Mouse (Mus musculus): ENCODE measurements around the gene Dram1. TPM values are rescaled to one million over a fixed set of nuclear protein-coding genes. Genes with fewer than 3 reads are reported as not detected.

Gene Dram1
- polyA plus RNA-seq, 1 experiment from 2014 or later, result 0.48 TPM

DNA sequence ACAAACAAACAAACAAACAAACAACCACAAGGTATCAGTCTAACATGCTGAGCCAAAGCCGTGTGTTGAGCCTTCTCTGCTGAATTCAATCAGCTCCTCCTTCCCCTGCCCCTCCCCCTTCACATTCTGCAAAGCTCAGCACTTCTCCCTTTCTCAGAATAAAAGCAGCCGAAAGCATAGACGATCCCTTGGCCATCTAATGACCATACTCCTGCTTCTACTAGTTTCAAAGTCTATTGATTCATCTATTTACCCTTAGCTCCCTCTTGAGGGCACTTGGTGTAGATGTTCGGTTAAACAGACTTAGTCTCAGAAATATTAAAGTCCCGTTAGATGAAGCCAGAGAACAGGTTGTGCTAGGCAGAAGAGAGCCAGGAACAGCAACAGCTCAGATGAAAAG, 48.2 kb downstream of the Dram1 start:
- Histone ChIP-seq H3K27me3 (ENCODE audit: control insufficient read depth, insufficient read depth, low read length) (no peaks in the 10 kb centered on the region), H3K4me3 (ENCODE audit: low read depth, low read length) (no peak overlapping the region), H3K27ac (replicated peaks; ENCODE audit: low read depth, low read length) (no peak overlapping the region), H3K36me3 (ENCODE audit: control insufficient read depth, insufficient read depth, low read length) (no peaks in the 10 kb centered on the region), H3K9me3 (ENCODE audit: control insufficient read depth, low read length) (no peaks in the 10 kb centered on the region), H3K4me1 (ENCODE audit: control insufficient read depth, insufficient read depth, low read length) (no peaks in the 10 kb centered on the region), H3K9ac (ENCODE audit: low read length) (no peak overlapping the region), H3K4me2 (ENCODE audit: low read depth, severe bottlenecking) (no peak overlapping the region)
- no peak for DNase-seq (ENCODE audit: low spot score)
- ATAC-seq (ENCODE audit: insufficient number of reproducible peaks, low FRiP score, low TSS enrichment, low read depth), result no peak
- 42% methylated on average over 5 of the region's 5 CpGs for WGBS

- 72% methylated on average over 4 of the region's 4 CpGs for WGBS
- no peak for DNase-seq (ENCODE audit: low spot score)
- ATAC-seq (ENCODE audit: insufficient number of reproducible peaks, low FRiP score, low TSS enrichment, low read depth), result no peak
- H3K27ac ChIP-seq (replicated peaks; ENCODE audit: low read depth, low read length), result no peak overlapping the region
- H3K4me3 ChIP-seq (ENCODE audit: low read depth, low read length), result no peak overlapping the region
- H3K4me2 ChIP-seq (ENCODE audit: low read depth, severe bottlenecking), result no peak overlapping the region
- H3K27me3 ChIP-seq (ENCODE audit: control insufficient read depth, insufficient read depth, low read length), result no peaks in the 10 kb centered on the region
- no peak overlapping the region for H3K9ac ChIP-seq (ENCODE audit: low read length)
- H3K4me1 ChIP-seq (ENCODE audit: control insufficient read depth, insufficient read depth, low read length), result no peaks in the 10 kb centered on the region
- H3K36me3 ChIP-seq (ENCODE audit: control insufficient read depth, insufficient read depth, low read length), result no peaks in the 10 kb centered on the region
- H3K9me3 ChIP-seq (ENCODE audit: control insufficient read depth, low read length), result no peaks in the 10 kb centered on the region
These were observed 50.8 kb downstream of the Dram1 start for GRCm38 (mm10) chr10:88328056-88328450.

DNA sequence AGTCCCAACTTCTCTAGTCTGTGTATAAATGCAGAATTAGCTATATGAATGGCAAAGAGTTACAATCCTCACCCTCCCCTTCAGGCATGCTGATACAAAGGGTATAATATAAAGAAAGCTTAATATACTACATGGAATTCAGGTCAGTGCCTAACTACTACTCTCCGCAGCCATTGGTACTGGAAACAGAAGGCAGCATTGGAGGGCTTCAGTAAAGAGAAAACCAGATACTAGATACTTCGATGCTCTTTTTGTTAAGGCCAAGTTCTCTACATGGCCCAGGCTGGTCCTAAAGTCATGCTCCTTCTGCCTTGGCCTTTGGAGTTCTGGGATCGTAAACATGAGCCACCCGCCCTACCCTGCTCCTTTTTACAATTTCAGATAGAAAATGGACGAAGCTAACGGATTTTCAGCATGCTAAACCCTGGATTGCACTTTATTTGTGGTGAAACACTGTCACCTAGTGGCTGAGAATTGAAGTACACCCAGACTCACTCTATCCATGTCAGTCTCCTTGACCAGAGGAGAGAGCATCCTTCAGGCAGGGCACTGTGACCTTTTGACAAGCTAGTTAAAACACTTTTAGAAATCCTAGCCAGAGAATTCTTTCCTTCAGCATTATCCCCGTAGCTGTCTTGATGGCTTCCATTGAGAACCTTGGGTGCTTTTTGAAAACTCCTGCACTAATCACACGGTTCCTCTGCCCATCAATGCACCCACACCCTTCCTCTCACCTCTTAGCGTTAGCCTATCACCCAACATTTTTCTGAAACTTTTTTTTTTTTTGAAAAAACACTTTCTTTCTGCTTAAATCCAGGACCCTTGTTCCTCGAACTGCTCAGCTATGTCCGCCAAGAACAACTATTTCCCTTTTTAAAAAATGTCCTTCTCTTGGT, 51.5 kb downstream of the Dram1 start:
- 50% methylated on average over 11 of the region's 11 CpGs for WGBS
- Histone ChIP-seq H3K9me3 (ENCODE audit: control insufficient read depth, low read length) (no peaks in the 10 kb centered on the region), H3K4me1 (ENCODE audit: control insufficient read depth, insufficient read depth, low read length) (no peaks in the 10 kb centered on the region), H3K4me2 (ENCODE audit: low read depth, severe bottlenecking) (no peak overlapping the region), H3K27ac (replicated peaks; ENCODE audit: low read depth, low read length) (no peak overlapping the region), H3K4me3 (ENCODE audit: low read depth, low read length) (no peak overlapping the region), H3K36me3 (ENCODE audit: control insufficient read depth, insufficient read depth, low read length) (no peaks in the 10 kb centered on the region), H3K27me3 (ENCODE audit: control insufficient read depth, insufficient read depth, low read length) (no peaks in the 10 kb centered on the region), H3K9ac (ENCODE audit: low read length) (no peak overlapping the region)
- ATAC-seq (ENCODE audit: insufficient number of reproducible peaks, low FRiP score, low TSS enrichment, low read depth) (peak; percentile 77), DNase-seq (ENCODE audit: low spot score) (peak; percentile 89)

- ATAC-seq (ENCODE audit: insufficient number of reproducible peaks, low FRiP score, low TSS enrichment, low read depth) (no peak), DNase-seq (ENCODE audit: low spot score) (no peak)
- Histone ChIP-seq H3K27me3 (ENCODE audit: control insufficient read depth, insufficient read depth, low read length) (no peaks in the 10 kb centered on the region), H3K27ac (replicated peaks; ENCODE audit: low read depth, low read length) (no peak overlapping the region), H3K4me3 (ENCODE audit: low read depth, low read length) (no peak overlapping the region), H3K9me3 (ENCODE audit: control insufficient read depth, low read length) (no peaks in the 10 kb centered on the region), H3K4me2 (ENCODE audit: low read depth, severe bottlenecking) (no peak overlapping the region), H3K4me1 (ENCODE audit: control insufficient read depth, insufficient read depth, low read length) (no peaks in the 10 kb centered on the region), H3K36me3 (ENCODE audit: control insufficient read depth, insufficient read depth, low read length) (no peaks in the 10 kb centered on the region), H3K9ac (ENCODE audit: low read length) (no peak overlapping the region)
- 83% methylated on average over 5 of the region's 5 CpGs for WGBS
These were observed 57.1 kb downstream of the Dram1 start for GRCm38 (mm10) chr10:88321739-88322138.

DNA sequence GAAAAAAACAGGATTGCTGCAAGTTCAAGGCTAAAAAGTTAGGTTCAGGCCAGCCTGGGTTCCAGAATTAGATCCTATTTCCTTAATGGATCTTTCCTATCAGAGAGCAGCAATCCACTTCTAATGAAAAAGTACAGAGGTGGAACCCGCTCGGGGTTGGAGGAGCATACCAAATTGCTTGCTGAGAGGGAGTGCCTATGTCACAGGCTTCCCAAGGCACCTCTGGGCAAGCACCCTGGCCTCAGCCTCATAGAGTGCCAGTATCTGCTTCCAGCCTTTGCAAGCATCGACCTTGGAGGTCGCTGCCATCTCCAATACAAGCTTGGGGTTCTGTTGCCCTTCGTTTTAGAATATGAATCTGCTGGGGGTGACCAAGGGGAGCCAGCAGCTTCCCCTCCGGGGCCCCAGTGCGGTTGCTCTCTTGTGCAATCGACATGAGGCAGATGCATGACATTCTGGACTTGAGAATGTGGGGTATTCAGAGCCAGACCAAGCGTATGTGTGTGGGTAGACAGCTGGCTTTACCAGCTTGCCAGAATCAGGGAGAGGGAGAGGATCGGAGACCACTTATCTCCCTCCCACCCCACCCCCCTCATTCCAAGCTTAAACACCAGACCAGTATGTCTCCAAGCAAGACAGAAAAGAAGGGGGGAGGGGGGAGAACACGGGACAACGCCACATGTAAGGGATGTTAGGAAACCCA, 58.0 kb downstream of the Dram1 start:
- ATAC-seq (ENCODE audit: insufficient number of reproducible peaks, low FRiP score, low TSS enrichment, low read depth) (no peak), DNase-seq (ENCODE audit: low spot score) (no peak)
- H3K27ac ChIP-seq (replicated peaks; ENCODE audit: low read depth, low read length), result no peak overlapping the region
- H3K4me1 ChIP-seq (ENCODE audit: control insufficient read depth, insufficient read depth, low read length), result no peaks in the 10 kb centered on the region
- no peaks in the 10 kb centered on the region for H3K36me3 ChIP-seq (ENCODE audit: control insufficient read depth, insufficient read depth, low read length)
- no peak overlapping the region for H3K9ac ChIP-seq (ENCODE audit: low read length)
- H3K4me2 ChIP-seq (ENCODE audit: low read depth, severe bottlenecking), result no peak overlapping the region
- no peaks in the 10 kb centered on the region for H3K27me3 ChIP-seq (ENCODE audit: control insufficient read depth, insufficient read depth, low read length)
- no peaks in the 10 kb centered on the region for H3K9me3 ChIP-seq (ENCODE audit: control insufficient read depth, low read length)
- H3K4me3 ChIP-seq (ENCODE audit: low read depth, low read length), result no peak overlapping the region
- WGBS, result 79% methylated on average over 12 of the region's 12 CpGs

DNA sequence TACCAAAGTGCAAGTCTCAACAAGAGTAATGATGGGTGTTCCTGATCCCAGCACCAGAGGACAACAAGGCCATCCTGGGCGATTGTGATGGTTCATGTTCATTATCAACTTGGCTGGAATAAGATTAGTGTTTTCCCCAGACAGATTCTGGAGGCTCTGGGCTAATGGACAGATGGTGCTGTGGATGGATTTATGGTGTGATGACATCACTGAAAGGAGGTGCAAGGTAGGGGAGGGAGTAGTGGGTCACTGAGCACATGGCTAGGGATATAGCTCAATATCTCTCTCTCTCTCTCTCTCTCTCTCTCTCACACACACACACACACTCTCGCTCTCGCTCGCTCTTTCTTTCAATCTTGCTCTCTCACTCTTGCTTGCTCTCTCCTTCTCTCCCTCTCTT, 60.7 kb downstream of the Dram1 start:
- Histone ChIP-seq H3K36me3 (ENCODE audit: control insufficient read depth, insufficient read depth, low read length) (no peaks in the 10 kb centered on the region), H3K27me3 (ENCODE audit: control insufficient read depth, insufficient read depth, low read length) (no peaks in the 10 kb centered on the region), H3K9me3 (ENCODE audit: control insufficient read depth, low read length) (no peaks in the 10 kb centered on the region), H3K4me3 (ENCODE audit: low read depth, low read length) (no peak overlapping the region), H3K4me2 (ENCODE audit: low read depth, severe bottlenecking) (no peak overlapping the region), H3K4me1 (ENCODE audit: control insufficient read depth, insufficient read depth, low read length) (no peaks in the 10 kb centered on the region), H3K9ac (ENCODE audit: low read length) (no peak overlapping the region), H3K27ac (replicated peaks; ENCODE audit: low read depth, low read length) (no peak overlapping the region)
- DNase-seq (ENCODE audit: low spot score), result no peak
- WGBS, result 81% methylated on average over 4 of the region's 4 CpGs
- ATAC-seq (ENCODE audit: insufficient number of reproducible peaks, low FRiP score, low TSS enrichment, low read depth), result no peak

GRCm38 (mm10) chr10:88317151-88317550, 61.7 kb downstream of the Dram1 start:
- DNase-seq (ENCODE audit: low spot score), result no peak
- Histone ChIP-seq H3K4me1 (ENCODE audit: control insufficient read depth, insufficient read depth, low read length) (no peaks in the 10 kb centered on the region), H3K9ac (ENCODE audit: low read length) (no peak overlapping the region), H3K4me3 (ENCODE audit: low read depth, low read length) (no peak overlapping the region), H3K36me3 (ENCODE audit: control insufficient read depth, insufficient read depth, low read length) (no peaks in the 10 kb centered on the region), H3K9me3 (ENCODE audit: control insufficient read depth, low read length) (no peaks in the 10 kb centered on the region), H3K27me3 (ENCODE audit: control insufficient read depth, insufficient read depth, low read length) (no peaks in the 10 kb centered on the region), H3K4me2 (ENCODE audit: low read depth, severe bottlenecking) (no peak overlapping the region), H3K27ac (replicated peaks; ENCODE audit: low read depth, low read length) (no peak overlapping the region)
- ATAC-seq (ENCODE audit: insufficient number of reproducible peaks, low FRiP score, low TSS enrichment, low read depth), result no peak
- WGBS, result 82% methylated on average over 5 of the region's 5 CpGs

GRCm38 (mm10) chr10:88314841-88315240, 64.0 kb downstream of the Dram1 start:
- Histone ChIP-seq H3K9ac (ENCODE audit: low read length) (no peak overlapping the region), H3K27me3 (ENCODE audit: control insufficient read depth, insufficient read depth, low read length) (no peaks in the 10 kb centered on the region), H3K9me3 (ENCODE audit: control insufficient read depth, low read length) (no peaks in the 10 kb centered on the region), H3K27ac (replicated peaks; ENCODE audit: low read depth, low read length) (no peak overlapping the region), H3K4me3 (ENCODE audit: low read depth, low read length) (no peak overlapping the region), H3K36me3 (ENCODE audit: control insufficient read depth, insufficient read depth, low read length) (no peaks in the 10 kb centered on the region), H3K4me1 (ENCODE audit: control insufficient read depth, insufficient read depth, low read length) (no peaks in the 10 kb centered on the region), H3K4me2 (ENCODE audit: low read depth, severe bottlenecking) (no peak overlapping the region)
- DNase-seq (ENCODE audit: low spot score) (no peak), ATAC-seq (ENCODE audit: insufficient number of reproducible peaks, low FRiP score, low TSS enrichment, low read depth) (no peak)
- 89% methylated on average over 5 of the region's 5 CpGs for WGBS

All from limb, embryonic 11.5 days (tissue).